Mouse (Mus musculus) neural tube, postnatal 0 days (tissue): Measurements from ENCODE around the gene Castor2. TPM values are rescaled to one million over a fixed set of nuclear protein-coding genes. Genes with fewer than 3 reads are reported as not detected.

Source experiments
- polyA plus RNA-seq: library from polyadenylated mRNA; unstranded; fragments of >200 nt; fragmentation: Nextera tagmentation; extraction: Ambion mirVana; gene quantifications from 2 replicates; pipeline ENCODE4 v1.2.1, GENCODE M21; 2015

Gene Castor2
- polyA plus RNA-seq, result 19.4 and 27.4 TPM in 2 replicates

DNA sequence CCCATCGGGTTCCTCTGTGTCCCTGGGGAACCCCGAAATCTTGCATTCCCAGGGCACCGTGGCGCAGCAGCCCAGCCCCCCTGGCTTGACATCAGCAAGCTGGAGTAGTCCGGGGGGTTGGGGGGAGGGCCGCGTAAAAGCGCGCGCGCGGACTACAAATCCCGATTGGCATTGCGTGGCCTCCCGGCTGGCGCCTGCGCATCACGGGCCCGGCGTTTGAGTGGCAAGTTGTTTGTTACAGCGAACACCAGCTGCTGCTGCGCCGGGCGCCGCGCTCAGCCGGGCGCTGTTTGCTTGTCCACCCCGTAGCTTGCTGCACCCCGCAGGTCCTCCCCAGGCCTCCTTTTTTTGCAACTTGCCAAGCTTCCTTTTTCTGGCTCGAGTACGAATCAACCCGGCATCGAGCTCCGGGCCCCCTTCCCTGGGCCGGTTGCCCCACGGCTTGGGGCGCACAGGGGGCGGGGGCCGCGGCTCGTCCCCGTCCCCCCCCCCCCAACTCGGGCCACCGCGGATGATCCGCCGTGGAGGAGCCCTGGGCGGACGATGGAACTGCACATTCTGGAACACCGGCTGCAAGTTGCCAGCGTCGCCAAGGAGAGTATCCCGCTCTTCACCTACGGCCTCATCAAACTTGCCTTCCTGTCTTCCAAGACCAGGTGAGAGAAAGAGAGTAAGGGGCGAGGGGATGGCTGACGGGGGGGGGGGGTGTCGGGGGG lies at the start of gene Castor2:
Gene Castor2 (plus strand): TSS at position 216 of the 716 bp plus-strand sequence.

DNA sequence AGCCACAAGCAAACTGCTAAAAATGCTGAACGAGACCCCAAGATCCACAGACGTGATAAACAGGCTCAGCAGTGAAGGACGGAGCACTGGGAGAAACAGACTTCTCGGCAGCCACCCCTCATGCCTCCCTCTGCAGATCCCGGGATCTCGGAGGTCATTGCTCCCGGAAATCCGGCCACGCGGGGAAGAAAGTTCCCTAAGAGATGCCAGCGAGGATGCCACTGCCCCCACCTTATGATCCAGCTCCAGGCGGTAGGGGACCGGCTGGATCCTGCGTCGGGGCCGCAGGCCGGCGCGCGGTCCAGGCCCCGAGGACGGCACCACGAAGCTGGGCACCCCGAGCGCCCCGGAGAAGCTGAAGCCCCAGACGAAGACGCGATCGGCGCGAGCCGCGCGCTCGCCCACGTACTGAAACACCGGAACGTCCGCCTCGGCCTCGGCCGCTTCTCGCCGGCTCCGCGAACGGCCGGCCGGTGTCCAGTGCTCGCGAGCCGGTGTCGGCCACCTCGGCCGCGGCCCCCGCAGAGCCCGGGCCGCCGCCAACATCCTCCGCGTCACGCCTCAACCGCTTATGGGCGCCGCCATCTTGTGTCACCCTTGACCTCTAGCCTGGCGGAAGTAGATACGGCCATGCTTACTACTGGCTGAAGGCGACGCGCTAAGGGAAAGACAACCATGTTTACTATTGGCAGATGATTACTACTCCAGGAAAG lies 76.8 kb downstream of the Castor2 start, which contains the start of gene Rcc1l:
Gene Rcc1l (minus strand): TSS at position 606 of the 713 bp plus-strand sequence.

DNA sequence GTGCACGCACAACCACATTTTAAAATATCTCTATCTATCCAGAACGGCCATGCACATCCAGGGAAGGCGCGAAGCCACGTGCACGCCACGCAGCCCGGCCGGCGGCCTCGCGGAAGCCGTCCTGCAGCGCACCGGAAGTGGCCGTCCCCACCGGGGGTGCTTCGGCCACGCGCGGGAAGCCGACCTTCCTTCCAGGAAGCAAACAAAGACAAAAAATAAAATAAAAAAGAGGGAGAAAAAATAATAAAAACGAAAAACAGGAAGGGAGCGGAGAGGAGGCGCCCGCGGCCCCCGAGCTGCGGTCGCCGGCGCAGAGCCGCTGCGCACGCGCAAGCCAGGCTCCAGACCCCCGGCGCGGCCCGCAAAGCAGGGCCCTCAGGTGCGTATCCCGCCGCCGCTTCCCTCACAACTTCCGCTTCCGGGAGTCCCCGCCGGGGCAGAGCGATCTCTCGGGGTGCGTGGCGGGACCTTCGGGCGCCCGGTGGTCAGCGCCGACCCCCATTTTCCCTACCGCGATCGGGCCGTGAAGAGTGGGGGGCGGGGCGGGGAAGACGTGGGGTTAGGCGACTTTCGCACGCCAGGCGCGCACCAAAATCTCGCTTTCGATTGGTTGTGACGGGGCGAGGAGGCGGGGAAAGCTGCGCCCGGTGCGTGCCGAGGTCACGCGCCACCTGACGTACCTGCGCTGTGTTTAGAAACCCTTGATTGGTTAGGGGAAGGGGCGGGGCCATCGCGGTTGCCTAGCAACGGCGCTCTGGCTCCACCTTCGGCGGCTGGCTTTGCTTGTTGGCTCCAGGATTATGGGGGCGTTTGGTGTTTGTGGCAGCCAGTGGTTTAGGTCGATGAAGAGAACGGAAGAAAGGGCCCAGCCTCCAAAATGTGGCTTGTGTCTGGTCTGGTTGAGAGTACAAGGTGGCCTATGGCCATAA lies 84.6 kb downstream of the Castor2 start, which contains the start of gene Gtf2ird2:
Gene Gtf2ird2 (plus strand): TSS at position 140 of the 929 bp plus-strand sequence.

Other genes starting within 250 kb of the Castor2 start
- 19.1 and 19.9 TPM in 2 replicates for gene Rcc1l, start 77.1 kb downstream of the Castor2 start, polyA plus RNA-seq
- gene Gtf2ird2, start 84.3 kb downstream of the Castor2 start, polyA plus RNA-seq, result 9.7 and 11.2 TPM in 2 replicates
- gene Ncf1, start 129.9 kb downstream of the Castor2 start, polyA plus RNA-seq, result 3.8 and 4.2 TPM in 2 replicates
- 89.6 and 107 TPM in 2 replicates for gene Gtf2i, start 215.0 kb downstream of the Castor2 start, polyA plus RNA-seq